Mouse (Mus musculus) adrenal gland, postnatal 14 days (tissue): ENCODE measurements at regions not wholly inside any gene's neighbourhood (a gene's known extent, or its start where the extent isn't known, plus 50 kb on each side); places are given as distances from the start of the nearest gene placed in this dataset.
A peak's percentile ranks its signal among the peaks of the same experiment; 100 is the strongest.

Experiments
- DNase-seq: peaks from one replicate; pipeline ENCODE4 v3.0.0; 2021; ENCODE audit warnings: mixed read lengths

- peak; percentile 34 for DNase-seq
Measured at GRCm38 (mm10) chr2:133614672-133615071, 62.7 kb downstream of the Bmp2 start.

- no peak for DNase-seq
Measured at GRCm38 (mm10) chr2:133615299-133615698, 63.3 kb downstream of the Bmp2 start.

- no peak for DNase-seq
Measured at GRCm38 (mm10) chr2:133617317-133617835, 65.4 kb downstream of the Bmp2 start.

- no peak for DNase-seq
Measured at GRCm38 (mm10) chr2:133622523-133622922, 70.6 kb downstream of the Bmp2 start.

- DNase-seq = peak; percentile 68
Measured at GRCm38 (mm10) chr2:133625542-133625941, 73.6 kb downstream of the Bmp2 start.

- DNase-seq = no peak
Measured at GRCm38 (mm10) chr2:133628874-133629273, 76.9 kb downstream of the Bmp2 start.

GRCm38 (mm10) chr2:133635434-133635833 lies 83.5 kb downstream of the Bmp2 start:
- no peak for DNase-seq

GRCm38 (mm10) chr2:133649874-133650481 lies 98.0 kb downstream of the Bmp2 start:
- DNase-seq = no peak

- no peak for DNase-seq
Measured at GRCm38 (mm10) chr2:133666331-133667054, 114.5 kb downstream of the Bmp2 start.

GRCm38 (mm10) chr2:133667055-133667395 lies 115.1 kb downstream of the Bmp2 start:
- DNase-seq = no peak

GRCm38 (mm10) chr2:133669821-133670220 lies 117.9 kb downstream of the Bmp2 start:
- DNase-seq = no peak

GRCm38 (mm10) chr2:133671528-133671927 lies 119.6 kb downstream of the Bmp2 start:
- DNase-seq = no peak

- no peak for DNase-seq
Measured at GRCm38 (mm10) chr2:133684367-133684766, 132.4 kb downstream of the Bmp2 start.

GRCm38 (mm10) chr2:133688121-133688787 lies 136.3 kb downstream of the Bmp2 start:
- no peak for DNase-seq

- DNase-seq = no peak
Measured at GRCm38 (mm10) chr2:133688788-133689155, 136.8 kb downstream of the Bmp2 start.

GRCm38 (mm10) chr2:133708735-133709584 lies 157.0 kb downstream of the Bmp2 start:
- no peak for DNase-seq

GRCm38 (mm10) chr2:133716243-133716642 lies 164.3 kb downstream of the Bmp2 start:
- DNase-seq = no peak

GRCm38 (mm10) chr2:133717076-133717475 lies 165.1 kb downstream of the Bmp2 start:
- no peak for DNase-seq

- peak; percentile 28 for DNase-seq
Measured at GRCm38 (mm10) chr2:133724310-133724709, 172.4 kb downstream of the Bmp2 start.

- DNase-seq = no peak
Measured at GRCm38 (mm10) chr2:133724757-133725156, 172.8 kb downstream of the Bmp2 start.

- no peak for DNase-seq
Measured at GRCm38 (mm10) chr2:133734469-133735225, 182.7 kb downstream of the Bmp2 start.
